Mouse (Mus musculus) common myeloid progenitor, adult 5-6 weeks (primary cell): ENCODE data around the gene Gm49378. TPM values are rescaled to one million over a fixed set of nuclear protein-coding genes. Genes with fewer than 3 reads are reported as not detected.
A peak's percentile ranks its signal among the peaks of the same experiment; 100 is the strongest.

Experiments
- ATAC-seq: replicated peaks from 2 replicates; pipeline ENCODE4 v1.8.0; 2016; ENCODE audit warnings: low read depth, mild to moderate bottlenecking, moderate TSS enrichment, inconsistent platforms; ENCODE audit not compliant: poor library complexity, severe bottlenecking
- total RNA-seq: library from RNA; stranded (forward); fragments of 200-1000, 187-1606 nt; gene quantifications from 2 replicates; pipeline ENCODE4 v1.2.3, GENCODE M21; 2017

Gm49378 gene
- total RNA-seq, 1 experiment from 2014 or later: 0.87 TPM

- ATAC-seq: peak; percentile 96
These were observed 2.1 kb downstream of the Gm49378 start, which contains the start of gene Ipo4 for GRCm38 (mm10) chr14:55635523-55636007. TSS of gene Ipo4 (minus strand) at chr14:55635957.

- peak; percentile 34 for ATAC-seq
These were observed 2.7 kb downstream of the Gm49378 start for GRCm38 (mm10) chr14:55634874-55635522.

GRCm38 (mm10) chr14:55629312-55629711, 8.4 kb downstream of the Gm49378 start:
- ATAC-seq: peak; percentile 75

- ATAC-seq: no peak
These were observed 9.4 kb downstream of the Gm49378 start for GRCm38 (mm10) chr14:55628077-55628827.

DNA sequence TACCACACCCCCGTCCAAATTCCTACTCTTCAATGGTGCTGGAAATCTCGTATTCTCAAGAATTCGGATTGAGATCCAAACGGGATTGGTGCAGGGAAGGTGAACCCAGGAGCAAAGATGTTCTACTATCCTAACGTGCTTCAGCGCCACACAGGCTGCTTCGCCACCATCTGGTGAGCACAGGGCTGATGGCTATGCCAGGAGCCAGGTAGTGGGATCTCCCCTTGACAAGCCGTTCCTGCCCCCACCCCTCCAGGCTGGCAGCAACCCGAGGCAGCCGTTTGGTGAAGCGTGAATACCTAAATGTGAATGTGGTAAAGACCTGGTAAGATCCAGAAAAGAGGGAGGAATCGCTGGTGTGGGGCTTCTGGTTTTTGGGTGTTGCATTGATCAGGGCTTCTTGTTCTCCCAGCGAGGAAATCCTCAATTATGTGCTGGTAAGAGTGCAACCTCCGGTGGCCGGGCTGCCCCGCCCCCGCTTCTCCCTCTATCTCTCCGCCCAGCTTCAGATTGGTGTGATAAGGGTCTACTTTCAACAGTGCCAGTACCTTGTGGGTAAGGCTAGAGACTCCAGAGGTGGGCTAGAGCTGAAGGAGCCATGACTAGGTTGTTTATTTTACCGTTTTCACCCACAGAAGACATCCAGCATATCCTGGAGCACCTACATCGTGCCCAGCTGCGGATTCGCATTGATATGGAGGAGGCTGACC, 19.1 kb downstream of the Gm49378 start:
- peak; percentile 63 for ATAC-seq

DNA sequence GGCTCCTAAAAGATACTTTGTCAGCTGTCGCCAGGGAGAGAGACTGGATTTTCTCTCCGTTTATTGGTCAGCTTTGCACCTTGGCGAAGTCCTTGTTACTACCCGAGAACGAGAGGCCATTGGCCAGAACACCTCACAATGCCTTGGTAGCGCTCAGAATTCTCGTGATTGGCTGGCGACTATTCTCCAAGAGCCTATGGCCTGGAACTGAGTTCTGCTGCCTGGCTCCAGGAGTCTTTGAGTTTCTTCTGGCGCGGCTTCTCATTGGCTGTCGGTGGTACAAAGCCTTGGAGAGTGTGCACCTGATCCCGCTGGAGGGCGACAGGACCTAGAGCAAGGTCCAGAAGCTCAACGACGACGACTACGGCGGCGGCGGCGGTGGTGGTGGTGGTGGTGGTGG, 19.9 kb downstream of the Gm49378 start, which contains the start of gene Rec8:
TSS of gene Rec8 (plus strand) at position 216 of the 400 bp plus-strand sequence.
- peak; percentile 79 for ATAC-seq

GRCm38 (mm10) chr14:55616844-55617243, 20.9 kb downstream of the Gm49378 start:
- no peak for ATAC-seq

DNA sequence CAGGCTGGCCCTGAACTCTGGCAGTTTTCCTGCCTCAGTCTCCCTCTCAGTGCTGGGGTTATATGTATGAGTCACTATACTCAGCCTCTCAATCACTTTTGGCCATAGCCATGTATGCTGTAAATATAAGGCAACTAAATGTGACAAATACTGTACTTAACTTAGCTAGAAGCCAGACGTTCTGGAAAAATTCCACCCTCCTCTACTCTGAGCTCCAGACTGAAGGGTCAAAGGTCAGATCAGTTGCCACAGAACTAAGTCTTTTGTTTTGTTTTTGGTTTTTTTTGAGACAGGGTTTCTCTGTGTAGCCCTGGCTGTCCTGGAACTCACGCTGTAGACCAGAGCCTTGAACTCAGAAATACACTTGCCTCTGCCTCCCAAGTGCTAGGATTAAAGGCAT, 21.8 kb downstream of the Gm49378 start:
- no peak for ATAC-seq

DNA sequence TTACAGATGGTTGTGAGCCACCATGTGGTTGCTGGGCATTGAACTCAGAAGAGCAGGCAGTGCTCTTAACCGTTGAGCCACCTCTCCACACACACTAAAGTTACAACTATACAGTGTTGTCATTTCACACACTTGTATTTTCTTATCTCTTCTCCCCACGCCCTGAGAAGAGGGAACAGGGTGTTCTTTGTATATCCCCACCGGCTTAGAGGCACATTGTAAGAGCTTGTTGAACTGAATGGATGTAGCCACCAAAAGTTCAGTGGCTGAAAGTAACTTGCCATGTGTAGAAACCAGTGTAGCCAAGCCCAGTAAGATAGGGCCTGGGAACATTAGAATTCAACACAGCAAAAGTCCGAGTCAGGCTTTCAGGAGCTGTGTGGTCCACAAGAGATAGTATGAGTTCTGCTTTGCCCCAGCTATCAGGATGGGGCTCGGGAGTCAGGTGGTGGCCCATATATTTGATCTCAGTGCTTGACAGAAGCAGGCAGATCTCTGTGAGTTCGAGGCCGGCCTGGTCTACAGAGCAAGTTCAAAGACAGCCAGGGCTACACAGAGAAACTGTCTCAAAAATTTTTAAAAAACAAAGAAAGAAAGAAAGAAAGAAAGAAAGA, 23.0 kb downstream of the Gm49378 start:
- peak; percentile 13; the same call in 1 of the 2 replicates for ATAC-seq

DNA sequence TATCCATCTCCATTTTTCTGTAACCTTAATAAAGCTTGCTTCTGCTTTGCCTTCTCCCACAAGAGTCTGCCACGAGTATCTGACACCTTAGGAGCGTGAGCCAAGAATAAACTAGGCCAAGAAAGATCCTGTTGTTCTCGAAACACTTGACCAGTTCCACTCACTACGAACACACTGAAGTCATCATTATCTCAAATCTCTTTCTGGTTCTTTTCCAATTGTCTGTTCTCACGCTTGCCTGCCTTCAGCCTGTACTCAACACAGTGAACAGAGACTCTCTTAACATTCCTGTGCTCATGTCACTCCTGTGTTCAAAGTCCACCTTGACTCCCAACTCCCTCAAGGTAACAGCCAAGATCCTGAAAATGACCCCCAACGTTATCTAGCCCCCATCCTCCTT, 24.3 kb downstream of the Gm49378 start:
- ATAC-seq: no peak

GRCm38 (mm10) chr14:55608339-55608738, 29.4 kb downstream of the Gm49378 start:
- no peak for ATAC-seq

DNA sequence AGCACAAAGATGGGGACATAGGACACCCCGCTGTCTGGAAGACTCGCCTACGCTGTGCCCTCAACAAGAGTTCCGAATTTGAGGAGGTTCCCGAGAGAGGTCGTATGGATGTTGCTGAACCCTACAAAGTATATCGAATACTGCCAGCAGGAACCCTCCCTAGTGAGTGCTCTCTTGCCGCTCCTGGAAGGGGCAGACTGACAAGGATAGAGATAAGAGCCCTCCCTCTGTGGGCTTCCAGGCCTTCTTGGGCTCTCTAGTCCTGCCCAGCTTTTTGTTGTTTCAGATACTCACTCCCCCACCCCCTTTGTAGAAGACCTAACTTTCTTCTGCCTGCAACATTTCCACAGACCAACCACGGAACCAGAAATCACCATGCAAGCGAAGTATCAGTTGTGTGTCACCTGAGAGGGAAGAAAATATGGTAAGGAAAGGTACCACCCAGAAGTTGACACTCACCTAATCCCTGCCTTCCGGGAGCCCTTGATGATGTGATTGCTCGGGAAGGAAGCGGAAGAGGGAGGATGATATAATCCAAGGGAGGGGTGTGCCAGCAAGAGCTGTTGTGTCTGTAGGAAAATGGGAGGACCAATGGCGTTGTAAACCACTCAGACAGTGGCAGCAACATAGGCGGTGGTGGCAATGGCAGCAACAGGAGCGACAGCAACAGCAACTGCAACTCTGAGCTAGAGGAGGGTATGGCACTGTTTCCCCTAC, 31.8 kb downstream of the Gm49378 start:
- no peak for ATAC-seq

DNA sequence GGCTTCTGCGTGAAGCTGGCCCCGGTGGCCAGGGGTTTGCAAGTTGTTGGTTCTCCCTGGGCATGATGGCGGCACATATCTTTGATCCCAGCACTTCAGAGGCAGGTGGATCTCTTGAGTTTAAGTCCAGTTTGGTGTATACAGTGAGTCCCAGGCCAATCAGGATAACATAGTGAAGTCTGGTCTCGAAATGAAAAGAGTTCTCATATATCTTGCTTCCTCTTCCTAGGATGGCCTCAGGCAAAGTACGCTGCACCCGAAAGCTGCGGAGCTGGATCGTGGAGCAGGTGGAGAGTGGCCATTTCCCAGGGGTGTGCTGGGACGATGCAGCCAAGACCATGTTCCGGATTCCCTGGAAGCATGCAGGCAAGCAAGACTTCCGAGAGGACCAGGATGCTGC, 32.9 kb downstream of the Gm49378 start:
- no peak for ATAC-seq

DNA sequence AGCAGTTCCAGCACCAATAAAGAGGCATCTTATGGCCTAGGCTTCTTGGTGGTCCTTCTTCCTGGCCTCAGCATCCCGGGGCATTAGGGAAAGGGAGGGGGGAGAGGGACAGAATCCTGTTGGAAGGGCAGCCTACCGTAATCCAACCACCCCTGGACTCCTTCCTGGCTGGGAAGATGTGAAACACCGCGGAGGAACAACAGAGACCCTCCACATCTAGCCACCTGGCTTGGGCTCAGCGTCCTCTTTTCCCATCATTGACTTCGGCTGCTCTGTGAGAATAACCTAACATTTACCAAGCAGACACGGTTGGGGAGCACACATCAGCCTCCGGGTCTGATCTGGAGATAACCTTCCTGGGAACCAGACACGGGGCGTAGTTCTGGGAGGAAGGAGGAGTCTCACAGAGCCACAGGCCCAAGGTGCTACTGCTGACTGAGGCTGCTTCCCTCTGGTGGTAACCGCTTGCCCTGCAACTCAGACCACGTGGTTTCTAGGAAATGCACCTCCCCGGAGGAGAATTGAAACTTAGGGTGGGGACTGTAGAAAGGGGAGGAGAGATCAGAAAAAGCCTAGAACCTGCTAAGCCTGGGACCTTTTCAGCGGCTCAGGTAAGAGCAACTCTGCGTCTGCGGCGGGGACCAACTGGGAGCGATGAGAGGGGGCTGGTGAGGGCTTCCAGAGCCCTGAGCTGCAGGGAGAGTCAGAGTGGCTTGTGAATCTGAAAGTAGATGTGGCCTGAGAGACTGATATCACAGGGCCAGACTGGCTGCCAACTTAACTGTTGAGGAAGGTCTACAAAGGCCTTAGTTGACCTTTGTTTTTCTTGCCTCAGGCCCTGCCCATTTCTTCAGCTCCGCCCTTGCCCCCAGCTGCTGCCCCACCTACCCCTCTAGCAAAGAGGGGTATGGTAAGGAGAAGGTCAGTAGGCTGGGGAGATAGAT, 33.8 kb downstream of the Gm49378 start:
- peak; percentile 93 for ATAC-seq

GRCm38 (mm10) chr14:55603271-55603632, 34.4 kb downstream of the Gm49378 start, which contains the start of gene Irf9:
TSS of gene Irf9 (plus strand) at chr14:55603571.
- ATAC-seq: 0 out of 2 replicates have a peak, but pooled peaks have one; percentile 16

DNA sequence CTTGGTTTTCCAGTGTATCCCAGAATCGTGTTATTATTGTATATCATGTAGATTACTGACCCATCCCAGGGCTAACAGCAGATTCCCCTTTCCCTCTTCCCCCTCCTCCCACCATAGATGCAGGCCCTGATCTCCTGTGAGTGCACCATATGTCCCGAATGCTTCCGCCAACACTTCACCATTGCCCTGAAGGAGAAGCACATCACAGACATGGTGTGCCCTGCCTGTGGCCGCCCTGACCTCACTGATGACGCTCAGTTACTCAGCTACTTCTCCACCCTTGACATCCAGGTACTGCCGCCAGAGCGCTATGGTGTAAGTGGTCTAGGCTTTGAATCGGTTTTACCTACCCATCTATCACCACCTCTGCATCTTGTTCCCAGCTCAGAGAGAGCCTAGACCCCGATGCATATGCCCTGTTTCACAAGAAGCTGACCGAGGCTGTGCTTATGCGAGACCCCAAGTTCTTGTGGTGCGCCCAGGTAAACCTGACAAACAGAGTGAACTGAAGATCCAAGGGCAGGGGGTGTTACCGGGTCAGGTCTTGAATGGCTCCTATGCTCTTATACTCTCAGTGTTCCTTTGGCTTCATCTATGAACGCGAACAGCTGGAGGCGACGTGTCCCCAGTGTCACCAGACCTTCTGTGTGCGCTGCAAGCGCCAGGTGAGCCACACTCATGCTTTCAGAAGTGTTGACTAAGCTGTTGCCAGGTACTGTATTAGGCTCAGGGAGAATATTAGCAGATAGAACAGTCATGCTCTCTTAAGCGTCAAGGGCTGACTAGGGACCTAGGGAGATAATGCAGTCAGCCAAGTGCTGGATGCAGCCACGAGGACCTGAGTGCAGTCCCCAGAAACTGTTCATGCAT, 38.9 kb downstream of the Gm49378 start:
- no peak for ATAC-seq

DNA sequence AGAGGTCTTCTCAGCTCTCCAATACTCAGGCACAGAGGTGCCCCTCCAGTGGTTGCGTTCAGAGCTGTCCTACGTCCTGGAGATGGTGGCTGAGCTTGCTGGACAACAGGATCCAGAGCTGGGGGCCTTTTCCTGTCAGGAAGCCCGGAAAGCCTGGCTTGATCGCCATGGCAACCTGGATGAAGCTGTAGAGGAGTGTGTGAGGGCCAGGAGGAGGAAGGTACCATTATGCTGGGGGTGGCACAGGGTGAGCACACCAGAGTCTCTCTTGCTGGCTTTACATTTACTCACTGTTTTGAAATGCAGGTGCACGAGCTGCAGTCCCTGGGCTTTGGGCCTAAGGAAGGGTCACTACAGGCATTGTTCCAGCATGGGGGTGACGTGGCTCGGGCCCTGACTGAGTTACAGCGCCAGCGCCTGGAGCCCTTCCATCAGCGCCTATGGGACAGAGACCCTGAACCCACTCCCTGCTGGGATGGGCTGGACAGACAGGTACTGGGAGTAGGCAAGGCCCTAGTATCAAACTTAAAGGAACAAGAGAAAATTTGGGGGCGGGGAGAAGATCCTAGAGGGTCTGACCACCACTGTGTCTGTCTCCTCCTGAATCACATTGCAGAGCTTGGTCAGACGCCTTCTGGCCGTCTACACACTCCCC, 41.5 kb downstream of the Gm49378 start:
- ATAC-seq: no peak
